Mouse (Mus musculus): ENCODE data around the gene Clstn1.

Gene Clstn1

GRCm38 (mm10) chr4:149568622-149569021 is 17.6 kb upstream of the Clstn1 start:
- no peak for DNase-seq

- no peak for DNase-seq
These were observed 16.3 kb upstream of the Clstn1 start for GRCm38 (mm10) chr4:149569781-149570497.

- no peak for DNase-seq
These were observed 15.8 kb upstream of the Clstn1 start for GRCm38 (mm10) chr4:149570498-149570863.

GRCm38 (mm10) chr4:149571209-149571608 is 15.1 kb upstream of the Clstn1 start:
- DNase-seq, result peak; percentile 55

- peak; percentile 84 for DNase-seq
These were observed 14.6 kb upstream of the Clstn1 start for GRCm38 (mm10) chr4:149571651-149572149.

- DNase-seq, result no peak
These were observed 13.8 kb upstream of the Clstn1 start for GRCm38 (mm10) chr4:149572446-149572845.

- peak; percentile 82 for DNase-seq
These were observed 13.4 kb upstream of the Clstn1 start for GRCm38 (mm10) chr4:149572851-149573250.

- DNase-seq, result peak; percentile 24
These were observed 11.9 kb upstream of the Clstn1 start for GRCm38 (mm10) chr4:149574391-149574821.

- no peak for DNase-seq
These were observed 10.2 kb upstream of the Clstn1 start for GRCm38 (mm10) chr4:149576061-149576460.

GRCm38 (mm10) chr4:149576993-149577548 is 9.2 kb upstream of the Clstn1 start:
- DNase-seq, result no peak

- no peak for DNase-seq
These were observed 8.1 kb upstream of the Clstn1 start for GRCm38 (mm10) chr4:149578085-149578681.

GRCm38 (mm10) chr4:149578831-149579230 is 7.4 kb upstream of the Clstn1 start:
- no peak for DNase-seq

GRCm38 (mm10) chr4:149585236-149585635 is 1.0 kb upstream of the Clstn1 start:
- DNase-seq, result no peak

- peak; percentile 48 for DNase-seq
These were observed 721 bp downstream of the Clstn1 start for GRCm38 (mm10) chr4:149586783-149587595.

GRCm38 (mm10) chr4:149587596-149588168 is 1.4 kb downstream of the Clstn1 start:
- no peak for DNase-seq

- no peak for DNase-seq
These were observed 3.9 kb downstream of the Clstn1 start for GRCm38 (mm10) chr4:149590200-149590599.

GRCm38 (mm10) chr4:149591486-149591885 is 5.2 kb downstream of the Clstn1 start:
- peak; percentile 47 for DNase-seq

- DNase-seq, result no peak
These were observed 8.8 kb downstream of the Clstn1 start for GRCm38 (mm10) chr4:149594913-149595581.

- peak; percentile 77 for DNase-seq
These were observed 11.5 kb downstream of the Clstn1 start for GRCm38 (mm10) chr4:149597641-149598208.

GRCm38 (mm10) chr4:149599549-149599948 is 13.3 kb downstream of the Clstn1 start:
- no peak for DNase-seq

- DNase-seq, result no peak
These were observed 13.9 kb downstream of the Clstn1 start for GRCm38 (mm10) chr4:149600130-149600529.

GRCm38 (mm10) chr4:149601484-149601883 is 15.2 kb downstream of the Clstn1 start:
- DNase-seq, result peak; percentile 36
